Mouse (Mus musculus): ENCODE measurements around the gene Aldh1b1.

Aldh1b1 gene

GRCm38 (mm10) chr4:45771619-45772018, 27.2 kb upstream of the Aldh1b1 start:
- in situ Hi-C loops (cut with MboI, MseI) = loop anchor here (10.0 kb wide), 1 partner anchor 1323 kb away; the partner anchor contains the start of gene Galnt12

GRCm38 (mm10) chr4:45783671-45784070, 15.2 kb upstream of the Aldh1b1 start:
- in situ Hi-C loops (cut with MboI, MseI) = no loop called here

GRCm38 (mm10) chr4:45785959-45786358, 12.9 kb upstream of the Aldh1b1 start:
- in situ Hi-C loops (cut with MboI, MseI) = no loop called here

GRCm38 (mm10) chr4:45786674-45787073, 12.1 kb upstream of the Aldh1b1 start:
- in situ Hi-C loops (cut with MboI, MseI) = no loop called here

- in situ Hi-C loops (cut with MboI, MseI) = no loop called here
These were observed 10.3 kb upstream of the Aldh1b1 start for GRCm38 (mm10) chr4:45788446-45789081.

- in situ Hi-C loops (cut with MboI, MseI) = no loop called here
These were observed 9.4 kb upstream of the Aldh1b1 start for GRCm38 (mm10) chr4:45789263-45789958.

GRCm38 (mm10) chr4:45790018-45790417, 8.8 kb upstream of the Aldh1b1 start:
- in situ Hi-C loops (cut with MboI, MseI) = no loop called here

GRCm38 (mm10) chr4:45795191-45795811, 3.5 kb upstream of the Aldh1b1 start:
- in situ Hi-C loops (cut with MboI, MseI) = no loop called here

GRCm38 (mm10) chr4:45796760-45797159, 2.1 kb upstream of the Aldh1b1 start:
- in situ Hi-C loops (cut with MboI, MseI) = no loop called here

GRCm38 (mm10) chr4:45799956-45800537, 1.2 kb downstream of the Aldh1b1 start:
- in situ Hi-C loops (cut with MboI, MseI) = no loop called here

GRCm38 (mm10) chr4:45802900-45803299, 4.1 kb downstream of the Aldh1b1 start:
- in situ Hi-C loops (cut with MboI, MseI) = no loop called here

GRCm38 (mm10) chr4:45808034-45808433, 9.2 kb downstream of the Aldh1b1 start:
- in situ Hi-C loops (cut with MboI, MseI) = no loop called here

- in situ Hi-C loops (cut with MboI, MseI) = no loop called here
These were observed 12.4 kb downstream of the Aldh1b1 start for GRCm38 (mm10) chr4:45811250-45811649.

- in situ Hi-C loops (cut with MboI, MseI) = no loop called here
These were observed 16.7 kb downstream of the Aldh1b1 start for GRCm38 (mm10) chr4:45815542-45815941.

- in situ Hi-C loops (cut with MboI, MseI) = no loop called here
These were observed 20.0 kb downstream of the Aldh1b1 start for GRCm38 (mm10) chr4:45818814-45819207.

GRCm38 (mm10) chr4:45819208-45819931, 20.5 kb downstream of the Aldh1b1 start:
- in situ Hi-C loops (cut with MboI, MseI) = no loop called here

- in situ Hi-C loops (cut with MboI, MseI) = no loop called here
These were observed 21.4 kb downstream of the Aldh1b1 start for GRCm38 (mm10) chr4:45820074-45820830.

- in situ Hi-C loops (cut with MboI, MseI) = no loop called here
These were observed 23.2 kb downstream of the Aldh1b1 start for GRCm38 (mm10) chr4:45821995-45822394.

GRCm38 (mm10) chr4:45822781-45823575, 24.2 kb downstream of the Aldh1b1 start:
- in situ Hi-C loops (cut with MboI, MseI) = no loop called here
